Mouse (Mus musculus): Measurements from ENCODE around the gene Ky. TPM values are rescaled to one million over a fixed set of nuclear protein-coding genes. Genes with fewer than 3 reads are reported as not detected.

Ky gene
- polyA plus RNA-seq, 1 experiment from 2014 or later, result 0.92 TPM

DNA sequence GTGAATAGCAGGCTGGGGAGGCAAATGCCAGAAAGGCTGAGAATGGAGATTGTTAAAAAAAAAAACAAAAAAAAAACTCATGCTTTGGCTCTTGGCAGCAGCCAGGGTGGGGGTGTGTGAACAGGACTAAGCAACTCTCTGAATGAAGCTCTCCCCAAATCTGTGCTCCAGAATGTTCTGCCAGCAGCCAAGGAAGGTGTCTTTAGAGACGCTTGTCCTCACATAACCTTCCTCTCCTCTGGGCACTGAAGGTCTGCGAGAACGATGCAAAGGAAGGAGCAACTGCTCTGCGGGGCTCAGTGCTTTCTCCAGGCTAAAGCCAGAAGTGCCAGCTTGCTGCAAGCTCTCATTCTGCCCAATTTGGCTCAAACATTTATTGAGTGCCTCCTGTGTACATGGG is 6.3 kb upstream of the Ky start:
- ATAC-seq (ENCODE audit: low FRiP score) (no peak), DNase-seq (ENCODE audit: low spot score) (no peak)
- 92% methylated on average over 4 of the region's 4 CpGs for WGBS

DNA sequence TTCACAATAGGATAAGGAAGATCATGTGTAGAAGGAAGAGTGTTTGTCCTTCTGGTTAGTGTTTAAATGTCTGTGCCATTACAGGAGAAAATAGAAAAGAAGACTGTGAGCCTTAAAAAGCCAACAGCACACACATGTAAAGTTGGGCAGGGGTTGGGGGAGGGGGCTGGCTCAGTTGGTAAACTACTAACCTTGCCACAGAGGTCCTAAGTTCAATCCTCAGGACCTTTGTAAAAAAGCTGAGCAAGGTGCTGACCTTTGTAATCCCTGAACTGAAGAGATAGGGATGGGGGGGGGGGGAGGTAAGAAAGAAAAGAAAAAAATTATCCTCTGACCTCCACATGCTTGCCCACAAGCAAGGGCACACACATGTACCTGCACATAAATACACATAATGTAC is 5.8 kb upstream of the Ky start:
- Histone ChIP-seq H3K9me3 (ENCODE audit: control insufficient read depth, low read length) (no peaks in the 10 kb centered on the region), H3K4me1 (replicated peaks; ENCODE audit: control insufficient read depth, insufficient read depth, low read length) (no peaks in the 10 kb centered on the region), H3K4me2 (replicated peaks) (no peak overlapping the region), H3K4me3 (replicated peaks; ENCODE audit: low read length) (no peak overlapping the region), H3K27ac (no peak overlapping the region), H3K36me3 (replicated peaks; ENCODE audit: control insufficient read depth, insufficient read depth) (no peaks in the 10 kb centered on the region), H3K9ac (no peak overlapping the region), H3K27me3 (ENCODE audit: control insufficient read depth, insufficient read depth, low read length) (0 out of 2 replicates have a peak, but pooled peaks cover under 1% of the 10 kb centered on the region)
- DNase-seq (ENCODE audit: low spot score) (no peak), ATAC-seq (ENCODE audit: low FRiP score) (no peak)

More for the DNA sequence above, 6.3 kb upstream of the Ky start:
- Histone ChIP-seq H3K27me3 (ENCODE audit: control insufficient read depth, insufficient read depth, low read length) (no peaks in the 10 kb centered on the region), H3K9me3 (ENCODE audit: control insufficient read depth, low read length) (no peaks in the 10 kb centered on the region), H3K4me3 (replicated peaks; ENCODE audit: low read length) (no peak overlapping the region), H3K36me3 (replicated peaks; ENCODE audit: control insufficient read depth, insufficient read depth) (no peaks in the 10 kb centered on the region), H3K4me2 (replicated peaks) (no peak overlapping the region), H3K27ac (no peak overlapping the region), H3K9ac (no peak overlapping the region), H3K4me1 (replicated peaks; ENCODE audit: control insufficient read depth, insufficient read depth, low read length) (no peaks in the 10 kb centered on the region)

DNA sequence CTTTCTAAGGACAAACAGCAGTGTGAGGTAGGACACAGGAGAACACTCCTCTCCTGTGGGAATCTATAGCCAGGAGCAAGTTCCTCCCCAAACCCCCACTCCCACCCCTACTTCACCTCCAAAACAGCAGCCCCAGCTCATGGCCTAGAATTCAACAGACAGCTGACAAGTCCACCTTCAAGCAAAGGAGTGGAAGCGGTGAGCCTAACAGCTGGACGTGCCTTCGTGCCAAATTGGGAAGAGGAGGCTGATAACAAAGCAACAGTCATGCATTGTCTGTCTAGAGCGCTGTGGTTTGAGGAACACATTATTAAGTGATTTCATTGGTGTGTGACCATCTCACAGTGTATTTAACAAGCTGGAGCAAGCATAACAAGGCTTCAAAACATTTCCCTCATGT is 4.4 kb upstream of the Ky start:
- Histone ChIP-seq H3K4me3 (replicated peaks; ENCODE audit: low read length) (no peak overlapping the region), H3K27me3 (ENCODE audit: control insufficient read depth, insufficient read depth, low read length) (peaks cover 12% of the 10 kb centered on the region; the same call in 1 of the 2 replicates), H3K36me3 (replicated peaks; ENCODE audit: control insufficient read depth, insufficient read depth) (no peaks in the 10 kb centered on the region), H3K9me3 (ENCODE audit: control insufficient read depth, low read length) (no peaks in the 10 kb centered on the region), H3K4me2 (replicated peaks) (no peak overlapping the region), H3K9ac (no peak overlapping the region), H3K4me1 (replicated peaks; ENCODE audit: control insufficient read depth, insufficient read depth, low read length) (peaks cover under 1% of the 10 kb centered on the region; the same call in 1 of the 2 replicates), H3K27ac (no peak overlapping the region)
- DNase-seq (ENCODE audit: low spot score) (no peak), ATAC-seq (ENCODE audit: low FRiP score) (no peak)
- 37% methylated on average over 4 of the region's 4 CpGs for WGBS

DNA sequence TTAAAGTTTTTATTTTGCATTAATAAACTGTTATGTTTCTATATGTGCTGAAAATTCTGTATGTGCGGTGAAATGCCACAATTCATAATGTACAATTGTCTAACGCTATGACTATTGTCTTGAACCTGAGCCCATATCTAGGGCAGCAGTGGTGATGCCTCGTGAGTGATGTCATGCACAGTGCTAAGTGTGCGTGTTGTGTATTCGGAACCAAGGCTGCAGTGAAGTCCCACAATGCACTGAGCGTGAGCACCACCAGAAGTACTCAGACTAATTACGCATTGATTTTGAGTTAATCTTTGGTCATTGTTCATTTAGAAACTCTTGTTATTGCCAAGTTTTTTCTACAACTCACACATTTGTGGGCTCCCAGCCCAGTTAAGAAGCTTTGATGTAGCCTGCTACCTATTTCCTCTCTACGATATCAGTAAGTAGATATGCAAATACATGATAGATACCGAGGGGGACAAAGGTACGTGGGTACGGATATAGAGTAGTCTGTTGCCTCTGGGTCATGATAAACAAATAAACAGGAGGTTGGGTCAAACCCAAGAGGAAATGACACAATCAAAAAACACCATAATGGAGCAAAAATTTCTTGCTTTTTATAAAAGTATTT is 3.4 kb upstream of the Ky start:
- 89% methylated on average over 11 of the region's 11 CpGs for WGBS
- Histone ChIP-seq H3K4me1 (replicated peaks; ENCODE audit: control insufficient read depth, insufficient read depth, low read length) (peaks cover 5% of the 10 kb centered on the region; the same call in 1 of the 2 replicates), H3K4me2 (replicated peaks) (no peak overlapping the region), H3K4me3 (replicated peaks; ENCODE audit: low read length) (no peak overlapping the region), H3K9ac (no peak overlapping the region), H3K9me3 (ENCODE audit: control insufficient read depth, low read length) (no peaks in the 10 kb centered on the region), H3K36me3 (replicated peaks; ENCODE audit: control insufficient read depth, insufficient read depth) (no peaks in the 10 kb centered on the region), H3K27me3 (ENCODE audit: control insufficient read depth, insufficient read depth, low read length) (peaks cover 19% of the 10 kb centered on the region; the same call in 1 of the 2 replicates), H3K27ac (no peak overlapping the region)
- ATAC-seq (ENCODE audit: low FRiP score), result no peak
- no peak for DNase-seq (ENCODE audit: low spot score)

DNA sequence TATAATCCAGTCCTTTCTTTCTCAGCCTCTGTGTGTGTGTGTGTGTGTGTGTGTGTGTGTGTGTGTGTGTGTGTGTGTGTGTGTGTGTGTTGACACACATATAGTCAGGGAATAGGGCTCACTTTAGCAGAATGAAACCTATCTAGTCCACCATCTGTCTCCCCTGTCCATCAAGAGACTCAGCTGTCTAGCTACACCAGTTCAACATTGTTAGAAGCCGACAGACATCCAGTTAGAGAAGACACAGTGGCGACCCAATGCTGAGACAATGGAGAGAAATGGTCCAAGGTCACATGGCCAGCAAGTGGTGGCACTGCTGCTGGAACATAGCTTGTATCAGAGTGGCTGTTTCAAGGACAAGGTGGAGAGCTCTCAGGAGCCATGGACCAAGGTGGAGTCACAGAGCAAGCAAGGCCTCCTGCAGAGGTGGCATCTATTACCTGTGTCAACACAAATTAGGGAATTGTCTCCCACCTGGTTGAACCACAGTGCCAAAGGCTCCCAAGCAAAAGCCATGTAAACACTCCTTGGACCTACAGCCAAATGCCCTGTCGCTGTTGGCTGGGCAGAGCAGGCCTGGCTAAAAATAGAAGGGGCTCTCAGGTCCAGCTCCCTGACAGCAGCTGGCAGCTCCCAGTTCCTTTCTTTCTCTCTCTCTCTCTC is 703 bp upstream of the Ky start:
- 61% methylated on average over 3 of the region's 3 CpGs for WGBS

DNA sequence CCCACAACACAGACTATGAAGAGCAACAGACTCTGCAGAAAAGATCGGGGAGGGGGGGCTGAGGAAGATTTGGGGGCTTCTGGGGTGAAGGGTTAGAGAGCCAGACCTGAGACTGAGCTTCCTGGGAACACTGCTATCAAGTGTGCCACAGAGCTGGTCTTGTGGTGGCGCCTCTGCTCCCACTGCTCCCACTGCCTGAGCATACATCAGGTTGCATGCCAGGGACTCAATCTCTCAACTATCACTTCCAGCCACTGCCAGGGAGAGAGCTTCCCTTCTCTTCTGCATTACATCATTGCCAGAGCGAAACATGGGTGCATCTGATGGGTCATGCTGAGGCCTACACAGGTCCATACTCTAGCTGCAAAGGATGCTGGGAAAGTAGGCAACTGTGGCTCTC is 2.8 kb downstream of the Ky start:
- peaks cover 5% of the 10 kb centered on the region; the same call in 1 of the 2 replicates for H3K4me1 ChIP-seq (replicated peaks; ENCODE audit: control insufficient read depth, insufficient read depth, low read length)
- WGBS, result 84% methylated on average over 3 of the region's 3 CpGs

More for the DNA sequence above, 703 bp upstream of the Ky start:
- no peaks in the 10 kb centered on the region for H3K36me3 ChIP-seq (replicated peaks; ENCODE audit: control insufficient read depth, insufficient read depth)
- no peak for DNase-seq (ENCODE audit: low spot score)
- H3K9ac ChIP-seq, result no peak overlapping the region
- H3K4me1 ChIP-seq (replicated peaks; ENCODE audit: control insufficient read depth, insufficient read depth, low read length), result peaks cover 5% of the 10 kb centered on the region; the same call in 1 of the 2 replicates
- H3K27ac ChIP-seq, result no peak overlapping the region
- H3K27me3 ChIP-seq (ENCODE audit: control insufficient read depth, insufficient read depth, low read length), result peaks cover 33% of the 10 kb centered on the region
- no peak overlapping the region for H3K4me2 ChIP-seq (replicated peaks)
- no peak overlapping the region for H3K4me3 ChIP-seq (replicated peaks; ENCODE audit: low read length)
- no peak for ATAC-seq (ENCODE audit: low FRiP score)
- no peaks in the 10 kb centered on the region for H3K9me3 ChIP-seq (ENCODE audit: control insufficient read depth, low read length)

DNA sequence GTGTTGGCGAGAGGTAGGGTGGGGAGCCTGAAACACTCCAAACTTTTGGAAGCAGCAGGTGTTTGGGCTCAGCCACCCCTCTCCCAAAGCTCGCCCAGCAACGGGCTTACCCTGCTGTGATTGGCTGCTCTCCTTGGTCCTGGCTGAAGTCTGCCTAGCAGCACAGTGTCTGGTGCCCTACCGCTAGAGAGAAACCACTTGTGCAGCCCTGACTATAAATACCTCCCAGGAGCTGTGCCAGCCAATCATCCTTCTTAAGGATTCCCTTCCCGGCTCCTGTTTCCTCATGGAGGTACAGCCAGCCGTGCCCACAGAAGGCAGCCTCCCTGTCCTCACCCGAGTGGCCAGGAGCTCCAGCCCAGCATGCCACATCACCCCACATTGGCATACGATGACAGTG is 5.9 kb downstream of the Ky start:
- ATAC-seq (ENCODE audit: low FRiP score), result no peak
- no peak for DNase-seq (ENCODE audit: low spot score)

More for the DNA sequence above, 2.8 kb downstream of the Ky start:
- Histone ChIP-seq H3K36me3 (replicated peaks; ENCODE audit: control insufficient read depth, insufficient read depth) (no peaks in the 10 kb centered on the region), H3K4me3 (replicated peaks; ENCODE audit: low read length) (no peak overlapping the region), H3K4me2 (replicated peaks) (no peak overlapping the region), H3K27ac (no peak overlapping the region), H3K27me3 (ENCODE audit: control insufficient read depth, insufficient read depth, low read length) (peaks cover 33% of the 10 kb centered on the region), H3K9me3 (ENCODE audit: control insufficient read depth, low read length) (no peaks in the 10 kb centered on the region), H3K9ac (no peak overlapping the region)
- ATAC-seq (ENCODE audit: low FRiP score) (no peak), DNase-seq (ENCODE audit: low spot score) (no peak)

DNA sequence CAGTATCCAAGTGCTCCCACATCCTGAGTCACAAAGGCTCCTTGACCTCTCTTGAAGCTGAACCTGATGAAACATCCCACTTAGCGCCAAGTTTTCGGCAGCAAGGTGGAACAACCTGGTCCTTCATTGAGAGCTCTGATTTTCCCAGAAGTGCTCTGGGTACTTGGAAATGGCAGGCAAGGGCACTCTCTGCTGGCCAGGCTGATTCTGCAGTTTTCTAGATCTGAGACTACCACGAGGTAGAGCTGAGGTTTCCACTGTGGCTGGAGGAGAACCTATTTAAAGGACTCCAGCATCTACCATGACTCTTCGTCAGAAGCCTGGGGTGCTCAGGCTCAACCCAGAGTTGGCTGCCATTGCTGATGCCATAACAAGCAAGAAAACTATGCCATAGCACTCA is 8.0 kb downstream of the Ky start:
- Histone ChIP-seq H3K9ac (no peak overlapping the region), H3K27ac (no peak overlapping the region), H3K4me2 (replicated peaks) (no peak overlapping the region)

More for the DNA sequence above, 5.9 kb downstream of the Ky start:
- Histone ChIP-seq H3K9me3 (ENCODE audit: control insufficient read depth, low read length) (no peaks in the 10 kb centered on the region), H3K4me3 (replicated peaks; ENCODE audit: low read length) (no peak overlapping the region), H3K36me3 (replicated peaks; ENCODE audit: control insufficient read depth, insufficient read depth) (no peaks in the 10 kb centered on the region), H3K4me1 (replicated peaks; ENCODE audit: control insufficient read depth, insufficient read depth, low read length) (0 out of 2 replicates have a peak, but pooled peaks cover under 1% of the 10 kb centered on the region), H3K27ac (no peak overlapping the region), H3K9ac (no peak overlapping the region), H3K4me2 (replicated peaks) (no peak overlapping the region), H3K27me3 (ENCODE audit: control insufficient read depth, insufficient read depth, low read length) (peaks cover 21% of the 10 kb centered on the region)
- 49% methylated on average over 8 of the region's 8 CpGs for WGBS

DNA sequence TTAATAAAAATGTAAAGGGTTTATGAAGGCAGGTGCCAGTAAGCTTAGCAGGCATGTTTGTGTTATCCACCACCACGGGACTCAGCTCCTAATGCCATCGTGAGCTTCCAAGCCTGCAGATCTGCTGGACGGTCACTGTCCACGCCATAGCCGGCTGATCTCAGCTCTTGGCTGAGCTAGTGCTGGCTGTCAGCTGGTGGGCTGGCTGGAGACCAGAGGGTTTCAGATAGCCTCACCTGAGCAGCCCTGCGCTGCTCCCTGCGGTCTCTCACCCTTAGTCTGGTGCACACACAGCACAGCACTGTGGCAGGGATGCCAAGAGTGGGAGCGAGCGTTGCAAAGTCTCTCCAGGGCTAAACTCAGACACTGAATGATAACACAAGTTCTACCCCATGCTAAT is 12.9 kb downstream of the Ky start:
- H3K4me2 ChIP-seq (replicated peaks), result no peak overlapping the region
- H3K9me3 ChIP-seq (ENCODE audit: control insufficient read depth, low read length), result 0 out of 2 replicates have a peak, but pooled peaks cover 6% of the 10 kb centered on the region
- no peak overlapping the region for H3K9ac ChIP-seq
- no peak for DNase-seq (ENCODE audit: low spot score)
- no peaks in the 10 kb centered on the region for H3K4me1 ChIP-seq (replicated peaks; ENCODE audit: control insufficient read depth, insufficient read depth, low read length)
- no peak overlapping the region for H3K4me3 ChIP-seq (replicated peaks; ENCODE audit: low read length)
- no peak overlapping the region for H3K27ac ChIP-seq
- no peak for ATAC-seq (ENCODE audit: low FRiP score)
- WGBS, result 94% methylated on average over 9 of the region's 9 CpGs
- no peaks in the 10 kb centered on the region for H3K27me3 ChIP-seq (ENCODE audit: control insufficient read depth, insufficient read depth, low read length)
- no peaks in the 10 kb centered on the region for H3K36me3 ChIP-seq (replicated peaks; ENCODE audit: control insufficient read depth, insufficient read depth)

More for the DNA sequence above, 8.0 kb downstream of the Ky start:
- no peak overlapping the region for H3K4me3 ChIP-seq (replicated peaks; ENCODE audit: low read length)
- DNase-seq (ENCODE audit: low spot score), result no peak
- 0 out of 2 replicates have a peak, but pooled peaks cover 6% of the 10 kb centered on the region for H3K9me3 ChIP-seq (ENCODE audit: control insufficient read depth, low read length)
- H3K4me1 ChIP-seq (replicated peaks; ENCODE audit: control insufficient read depth, insufficient read depth, low read length), result no peaks in the 10 kb centered on the region
- H3K36me3 ChIP-seq (replicated peaks; ENCODE audit: control insufficient read depth, insufficient read depth), result no peaks in the 10 kb centered on the region
- WGBS, result 84% methylated on average over 4 of the region's 4 CpGs
- H3K27me3 ChIP-seq (ENCODE audit: control insufficient read depth, insufficient read depth, low read length), result no peaks in the 10 kb centered on the region
- no peak for ATAC-seq (ENCODE audit: low FRiP score)
